Mouse (Mus musculus): ENCODE results near the gene Noct. TPM values are rescaled to one million over a fixed set of nuclear protein-coding genes. Genes with fewer than 3 reads are reported as not detected.
"Not testable (repeated sequence)": the region's sequence is repeated elsewhere in the genome, so short reads cannot be mapped to it uniquely, and the experiment has no call there.

The Noct gene
- polyA plus RNA-seq, 1 experiment from 2014 or later, result 21.5 TPM

GRCm38 (mm10) chr3:51209503-51210314, 14.5 kb upstream of the Noct start:
- no peak overlapping the region for H3K4me3 ChIP-seq
- no peak for ATAC-seq (ENCODE audit: low read depth)
- H3K9ac ChIP-seq, result no peak overlapping the region
- H3K9me3 ChIP-seq, result no peaks in the 10 kb centered on the region
- 0 out of 2 replicates have a peak, but pooled peaks cover 4% of the 10 kb centered on the region for H3K4me1 ChIP-seq (replicated peaks)
- H3K4me2 ChIP-seq, result no peak overlapping the region
- 91% methylated on average over 7 of the region's 7 CpGs for WGBS
- H3K27me3 ChIP-seq, result no peaks in the 10 kb centered on the region
- H3K36me3 ChIP-seq, result no peaks in the 10 kb centered on the region
- H3K27ac ChIP-seq (replicated peaks), result no peak overlapping the region

- no peaks in the 10 kb centered on the region for H3K36me3 ChIP-seq
- WGBS, result 94% methylated on average over 3 of the region's 3 CpGs
- no peak for ATAC-seq (ENCODE audit: low read depth)
- H3K4me2 ChIP-seq, result no peak overlapping the region
- H3K27me3 ChIP-seq, result no peaks in the 10 kb centered on the region
- H3K27ac ChIP-seq (replicated peaks), result no peak overlapping the region
- H3K9me3 ChIP-seq, result no peaks in the 10 kb centered on the region
- no peak overlapping the region for H3K4me3 ChIP-seq
- 0 out of 2 replicates have a peak, but pooled peaks cover 4% of the 10 kb centered on the region for H3K4me1 ChIP-seq (replicated peaks)
- H3K9ac ChIP-seq, result no peak overlapping the region
Observed at GRCm38 (mm10) chr3:51210485-51210884, 13.8 kb upstream of the Noct start.

- no peaks in the 10 kb centered on the region for H3K4me1 ChIP-seq (replicated peaks)
- no peaks in the 10 kb centered on the region for H3K27me3 ChIP-seq
- H3K4me3 ChIP-seq, result no peak overlapping the region
- no peaks in the 10 kb centered on the region for H3K36me3 ChIP-seq
- 100% methylated on average over 3 of the region's 3 CpGs for WGBS
- ATAC-seq (ENCODE audit: low read depth), result no peak
- no peak overlapping the region for H3K9ac ChIP-seq
- no peaks in the 10 kb centered on the region for H3K9me3 ChIP-seq
- H3K4me2 ChIP-seq, result no peak overlapping the region
- H3K27ac ChIP-seq (replicated peaks), result no peak overlapping the region
Observed at GRCm38 (mm10) chr3:51213111-51213510, 11.1 kb upstream of the Noct start.

- WGBS, result 73% methylated on average over 6 of the region's 6 CpGs
- Histone ChIP-seq H3K36me3 (no peaks in the 10 kb centered on the region), H3K4me3 (no peak overlapping the region), H3K27ac (replicated peaks) (no peak overlapping the region), H3K4me1 (replicated peaks) (no peaks in the 10 kb centered on the region), H3K27me3 (no peaks in the 10 kb centered on the region), H3K9me3 (no peaks in the 10 kb centered on the region), H3K9ac (no peak overlapping the region), H3K4me2 (no peak overlapping the region)
- ATAC-seq (ENCODE audit: low read depth), result no peak
Observed at GRCm38 (mm10) chr3:51215681-51216080, 8.6 kb upstream of the Noct start.

- not testable (repeated sequence) for H3K36me3 ChIP-seq; ATAC-seq (ENCODE audit: low read depth); H3K9ac ChIP-seq; H3K4me2 ChIP-seq; H3K4me3 ChIP-seq; H3K9me3 ChIP-seq; H3K4me1 ChIP-seq (replicated peaks); H3K27ac ChIP-seq (replicated peaks); H3K27me3 ChIP-seq
- WGBS, result 79% methylated on average over 6 of the region's 10 CpGs
Observed at GRCm38 (mm10) chr3:51216351-51216750, 7.9 kb upstream of the Noct start.

GRCm38 (mm10) chr3:51218385-51218784, 5.9 kb upstream of the Noct start:
- H3K27ac ChIP-seq (replicated peaks); H3K4me2 ChIP-seq; H3K9me3 ChIP-seq; H3K36me3 ChIP-seq; ATAC-seq (ENCODE audit: low read depth); H3K9ac ChIP-seq; H3K27me3 ChIP-seq; H3K4me3 ChIP-seq; H3K4me1 ChIP-seq (replicated peaks): not testable (repeated sequence)
- 92% methylated on average over 6 of the region's 6 CpGs for WGBS

- H3K4me3 ChIP-seq, result no peak overlapping the region
- H3K36me3 ChIP-seq, result no peaks in the 10 kb centered on the region
- no peaks in the 10 kb centered on the region for H3K9me3 ChIP-seq
- no peaks in the 10 kb centered on the region for H3K27me3 ChIP-seq
- H3K9ac ChIP-seq, result no peak overlapping the region
- no peak overlapping the region for H3K27ac ChIP-seq (replicated peaks)
- peaks cover 12% of the 10 kb centered on the region for H3K4me1 ChIP-seq (replicated peaks)
- ATAC-seq (ENCODE audit: low read depth), result no peak
- WGBS, result 88% methylated on average over 5 of the region's 5 CpGs
- H3K4me2 ChIP-seq, result no peak overlapping the region
Observed at GRCm38 (mm10) chr3:51219213-51219612, 5.0 kb upstream of the Noct start.

GRCm38 (mm10) chr3:51220846-51221245, 3.4 kb upstream of the Noct start:
- H3K9me3 ChIP-seq, result no peaks in the 10 kb centered on the region
- H3K4me3 ChIP-seq, result no peak overlapping the region
- no peak for ATAC-seq (ENCODE audit: low read depth)
- H3K27me3 ChIP-seq, result no peaks in the 10 kb centered on the region
- WGBS, result 69% methylated on average over 4 of the region's 4 CpGs
- no peak overlapping the region for H3K4me2 ChIP-seq
- H3K36me3 ChIP-seq, result no peaks in the 10 kb centered on the region
- H3K4me1 ChIP-seq (replicated peaks), result peaks cover 18% of the 10 kb centered on the region
- H3K27ac ChIP-seq (replicated peaks), result no peak overlapping the region
- H3K9ac ChIP-seq, result no peak overlapping the region

- no peak for ATAC-seq (ENCODE audit: low read depth)
- H3K4me1 ChIP-seq (replicated peaks), result peaks cover 28% of the 10 kb centered on the region
- no peak overlapping the region for H3K4me2 ChIP-seq
- H3K27ac ChIP-seq (replicated peaks), result no peak overlapping the region
- H3K36me3 ChIP-seq, result no peaks in the 10 kb centered on the region
- no peaks in the 10 kb centered on the region for H3K9me3 ChIP-seq
- no peak overlapping the region for H3K4me3 ChIP-seq
- 78% methylated on average over 8 of the region's 8 CpGs for WGBS
- no peak overlapping the region for H3K9ac ChIP-seq
- no peaks in the 10 kb centered on the region for H3K27me3 ChIP-seq
Observed at GRCm38 (mm10) chr3:51221847-51222246, 2.4 kb upstream of the Noct start.

- no peak for ATAC-seq (ENCODE audit: low read depth)
- H3K27me3 ChIP-seq, result no peaks in the 10 kb centered on the region
- whole genome bisulfite sequencing, result 91% methylated on average over 6 of the region's 6 CpGs
Observed at GRCm38 (mm10) chr3:51222302-51222701, 1.9 kb upstream of the Noct start.

GRCm38 (mm10) chr3:51222834-51223460, 1.3 kb upstream of the Noct start:
- no peaks in the 10 kb centered on the region for H3K27me3 ChIP-seq
- no peaks in the 10 kb centered on the region for H3K36me3 ChIP-seq
- peaks cover 33% of the 10 kb centered on the region for H3K4me1 ChIP-seq (replicated peaks)
- H3K9me3 ChIP-seq, result no peaks in the 10 kb centered on the region
- H3K9ac ChIP-seq, result no peak overlapping the region
- 71% methylated on average over 10 of the region's 10 CpGs for WGBS
- no peak for ATAC-seq (ENCODE audit: low read depth)
- H3K27ac ChIP-seq (replicated peaks), result 0 out of 2 replicates have a peak overlapping the region, but pooled peaks have one; percentile 25
- no peak overlapping the region for H3K4me2 ChIP-seq
- no peak overlapping the region for H3K4me3 ChIP-seq

More at GRCm38 (mm10) chr3:51222302-51222701, 1.9 kb upstream of the Noct start:
- no peak overlapping the region for H3K4me3 ChIP-seq
- no peak overlapping the region for H3K27ac ChIP-seq (replicated peaks)
- no peaks in the 10 kb centered on the region for H3K9me3 ChIP-seq
- no peaks in the 10 kb centered on the region for H3K36me3 ChIP-seq
- H3K4me2 ChIP-seq, result no peak overlapping the region
- H3K9ac ChIP-seq, result no peak overlapping the region
- H3K4me1 ChIP-seq (replicated peaks), result peaks cover 33% of the 10 kb centered on the region

GRCm38 (mm10) chr3:51223556-51223955, 691 bp upstream of the Noct start:
- Histone ChIP-seq H3K27ac (replicated peaks) (peak overlapping the region; percentile 99; the same call in 1 of the 2 replicates), H3K4me2 (peak overlapping the region; percentile 68), H3K36me3 (no peaks in the 10 kb centered on the region), H3K9ac (peak overlapping the region; percentile 97; the same call in 1 of the 2 replicates), H3K4me3 (peak overlapping the region; percentile 94), H3K9me3 (no peaks in the 10 kb centered on the region), H3K27me3 (no peaks in the 10 kb centered on the region), H3K4me1 (replicated peaks) (peaks cover 36% of the 10 kb centered on the region)
- WGBS, result 21% methylated on average over 5 of the region's 5 CpGs
- no peak for ATAC-seq (ENCODE audit: low read depth)

Measured in neural tube, embryonic 13.5 days (tissue).